Mouse (Mus musculus) left cerebral cortex, postnatal 10 days (tissue): ENCODE data around the gene Tmem132c. TPM values are rescaled to one million over a fixed set of nuclear protein-coding genes. Genes with fewer than 3 reads are reported as not detected.
A peak's percentile ranks its signal among the peaks of the same experiment; 100 is the strongest.

Experiments used
- DNase-seq, 2 experiments: peaks; one replicate each; pipeline ENCODE4 v3.0.0; 2021 to 2022; ENCODE audit warnings: low spot score in 2 of 2, mixed read lengths in 1 of 2; ENCODE audit errors: extremely low spot score in 1 of 2
- intact Hi-C: fragments of 180-260 bp; cut with DNase I; formaldehyde crosslinking; loops from one replicate; pipeline ENCODE4 v1.15.1; 2025
- total RNA-seq, 2 experiments: library from RNA; stranded (reverse); gene quantifications; 2 replicates each; pipeline ENCODE4 v1.2.3; 2021

The Tmem132c gene
- total RNA-seq = 1 to 10 TPM; 7.8 to 7.9 TPM

- intact Hi-C loops = no loop called here
- peak; percentile 22 to 81 for DNase-seq
These were observed at the start of gene Tmem132c for GRCm38 (mm10) chr5:127241136-127241924. TSS of gene Tmem132c (plus strand) at chr5:127241808.

- DNase-seq = no peak
These were observed 49.7 kb upstream of the Tmem132c start for GRCm38 (mm10) chr5:127191881-127192280.

GRCm38 (mm10) chr5:127198850-127199249, 42.8 kb upstream of the Tmem132c start:
- no peak for DNase-seq
- intact Hi-C loops = no loop called here

More at GRCm38 (mm10) chr5:127191881-127192280, 49.7 kb upstream of the Tmem132c start:
- intact Hi-C loops = no loop called here

GRCm38 (mm10) chr5:127204881-127205280, 36.7 kb upstream of the Tmem132c start:
- no peak for DNase-seq
- intact Hi-C loops = no loop called here

- no peak for DNase-seq
- intact Hi-C loops = no loop called here
These were observed 25.2 kb upstream of the Tmem132c start for GRCm38 (mm10) chr5:127216389-127216788.

GRCm38 (mm10) chr5:127217725-127218124, 23.9 kb upstream of the Tmem132c start:
- no peak for DNase-seq
- intact Hi-C loops = no loop called here

GRCm38 (mm10) chr5:127227929-127228595, 13.5 kb upstream of the Tmem132c start:
- DNase-seq = no peak
- intact Hi-C loops = no loop called here

- intact Hi-C loops = loop anchor here (5.0 to 10.0 kb wide), 4 partner anchors 113 to 1710 kb away; no protein-coding TSS in a partner anchor
- peak; percentile 36 to 42 for DNase-seq
These were observed 6.9 kb upstream of the Tmem132c start for GRCm38 (mm10) chr5:127234715-127235114.

- intact Hi-C loops = loop anchor here (5.0 to 10.0 kb wide), 4 partner anchors 112 to 1710 kb away; no protein-coding TSS in a partner anchor
- DNase-seq = peak; percentile 57 to 84
These were observed 6.4 kb upstream of the Tmem132c start for GRCm38 (mm10) chr5:127235203-127235602.

- DNase-seq = no peak
- intact Hi-C loops = loop anchor here (5.0 to 10.0 kb wide), 4 partner anchors 108 to 1715 kb away; no protein-coding TSS in a partner anchor
These were observed 1.9 kb upstream of the Tmem132c start for GRCm38 (mm10) chr5:127239706-127240105.

GRCm38 (mm10) chr5:127240646-127241045, 962 bp upstream of the Tmem132c start:
- no peak for DNase-seq
- intact Hi-C loops = no loop called here

GRCm38 (mm10) chr5:127241925-127242762, 536 bp downstream of the Tmem132c start:
- intact Hi-C loops = no loop called here
- DNase-seq = peak in 1 of 2 experiments; percentile 34

- intact Hi-C loops = no loop called here
- no peak for DNase-seq
These were observed 1.2 kb downstream of the Tmem132c start for GRCm38 (mm10) chr5:127242763-127243160.

- no peak for DNase-seq
- intact Hi-C loops = no loop called here
These were observed 1.6 kb downstream of the Tmem132c start for GRCm38 (mm10) chr5:127243209-127243608.

- no peak for DNase-seq
- intact Hi-C loops = no loop called here
These were observed 2.0 kb downstream of the Tmem132c start for GRCm38 (mm10) chr5:127243611-127244010.

- no peak for DNase-seq
- intact Hi-C loops = no loop called here
These were observed 11.7 kb downstream of the Tmem132c start for GRCm38 (mm10) chr5:127253263-127253662.

GRCm38 (mm10) chr5:127256947-127257610, 15.5 kb downstream of the Tmem132c start:
- intact Hi-C loops = no loop called here
- no peak for DNase-seq

- intact Hi-C loops = no loop called here
- DNase-seq = no peak
These were observed 20.5 kb downstream of the Tmem132c start for GRCm38 (mm10) chr5:127262136-127262535.
